Mouse (Mus musculus) left cerebral cortex, adult 2 months (tissue): Measurements from ENCODE around the gene Nmt2. TPM values are rescaled to one million over a fixed set of nuclear protein-coding genes. Genes with fewer than 3 reads are reported as not detected.

Experiments used
- DNase-seq, 2 experiments: peaks; one replicate each; pipeline ENCODE4 v3.0.0; 2021 to 2022; ENCODE audit warnings: low spot score in 2 of 2, mixed read lengths in 1 of 2; ENCODE audit errors: extremely low spot score in 1 of 2
- H3K27ac ChIP-seq: fragments of 200-600 bp; 2 replicates; pipeline ENCODE4 v1.8.1; 2022
- H3K4me3 ChIP-seq: fragments of 200-600 bp; 2 replicates; pipeline ENCODE4 v1.8.1; 2022
- CTCF ChIP-seq: fragments of 200-600 bp; IDR thresholded peaks from 2 replicates; pipeline ENCODE4 v1.8.1; 2022; ENCODE audit warnings: antibody characterized with exemption, mild to moderate bottlenecking, moderate library complexity
- intact Hi-C: fragments of 180-260 bp; cut with DNase I; formaldehyde crosslinking; loops from one replicate; pipeline ENCODE4 v1.15.1; 2025
- total RNA-seq, 2 experiments: library from RNA; stranded (reverse); gene quantifications; 2 replicates each; pipeline ENCODE4 v1.2.3; 2021

Nmt2 gene
- total RNA-seq, 2 experiments from 2014 or later: 94.3 to 99.9 TPM

DNA sequence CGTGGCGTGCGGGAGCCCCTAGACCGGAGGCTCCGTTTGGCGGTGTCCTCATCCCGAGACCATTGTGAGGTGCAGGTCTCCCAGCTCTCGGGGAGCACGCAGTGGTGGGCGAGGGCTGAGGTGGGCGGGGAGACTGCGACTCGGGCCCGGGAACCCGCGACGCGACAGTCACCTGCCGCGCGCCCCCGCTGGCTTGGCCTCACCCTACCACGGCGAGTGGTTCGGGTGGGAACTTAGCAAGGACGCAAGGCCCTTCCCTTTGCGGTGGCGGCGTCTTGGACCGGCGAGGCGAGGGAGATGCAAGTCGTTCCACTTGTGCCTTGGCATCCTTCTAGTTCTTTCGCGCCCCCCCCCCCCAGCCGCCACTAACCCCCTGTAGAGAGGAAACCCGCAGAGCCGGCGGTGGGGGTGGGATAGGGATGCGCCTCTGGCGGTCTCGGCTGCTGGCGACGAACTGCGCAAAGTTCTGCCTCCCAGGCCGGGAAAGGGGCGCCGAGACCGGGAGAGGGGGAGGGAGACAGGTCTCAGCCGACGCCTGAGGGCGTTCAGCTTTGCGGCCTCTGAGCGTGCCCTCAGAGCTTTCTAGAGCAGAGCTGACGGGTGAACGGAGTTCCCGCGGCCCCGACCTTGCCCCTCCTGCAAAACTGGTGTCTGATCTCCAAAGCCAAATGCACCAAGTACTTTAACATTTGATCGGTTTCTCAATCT lies 615 bp downstream of the Nmt2 start:
- intact Hi-C loops: loop anchor here (1.0 to 5.0 kb wide), 4 partner anchors 48 to 166 kb away; partner anchors contain the start of gene Rpp38
- DNase-seq: peak; percentile 70

GRCm38 (mm10) chr2:3285181-3285530 lies 1.1 kb downstream of the Nmt2 start:
- intact Hi-C loops: no loop called here
- DNase-seq: no peak
- peak overlapping the region; percentile 94 for H3K4me3 ChIP-seq
- no peak for TF ChIP-seq CTCF
- H3K27ac ChIP-seq: peak overlapping the region; percentile 91

More for the DNA sequence above, 615 bp downstream of the Nmt2 start:
- Histone ChIP-seq H3K4me3 (peak overlapping the region; percentile 94), H3K27ac (peak overlapping the region; percentile 91)
- TF ChIP-seq CTCF: no peak; the same call in 1 of the 2 replicates

- no peak for TF ChIP-seq CTCF
Observed at GRCm38 (mm10) chr2:3285709-3286108, 1.7 kb downstream of the Nmt2 start.

GRCm38 (mm10) chr2:3286243-3286642 lies 2.2 kb downstream of the Nmt2 start:
- H3K4me3 ChIP-seq: no peak overlapping the region
- no peak overlapping the region for H3K27ac ChIP-seq
- no peak for TF ChIP-seq CTCF
- intact Hi-C loops: no loop called here
- no peak for DNase-seq

More at GRCm38 (mm10) chr2:3285709-3286108, 1.7 kb downstream of the Nmt2 start:
- Histone ChIP-seq H3K4me3 (peak overlapping the region; percentile 94), H3K27ac (no peak overlapping the region; the same call in 1 of the 2 replicates)
- DNase-seq: no peak
- intact Hi-C loops: no loop called here

GRCm38 (mm10) chr2:3289581-3289980 lies 5.6 kb downstream of the Nmt2 start:
- intact Hi-C loops: no loop called here
- no peak overlapping the region for H3K27ac ChIP-seq
- no peak for DNase-seq
- TF ChIP-seq CTCF: no peak
- no peak overlapping the region for H3K4me3 ChIP-seq

DNA sequence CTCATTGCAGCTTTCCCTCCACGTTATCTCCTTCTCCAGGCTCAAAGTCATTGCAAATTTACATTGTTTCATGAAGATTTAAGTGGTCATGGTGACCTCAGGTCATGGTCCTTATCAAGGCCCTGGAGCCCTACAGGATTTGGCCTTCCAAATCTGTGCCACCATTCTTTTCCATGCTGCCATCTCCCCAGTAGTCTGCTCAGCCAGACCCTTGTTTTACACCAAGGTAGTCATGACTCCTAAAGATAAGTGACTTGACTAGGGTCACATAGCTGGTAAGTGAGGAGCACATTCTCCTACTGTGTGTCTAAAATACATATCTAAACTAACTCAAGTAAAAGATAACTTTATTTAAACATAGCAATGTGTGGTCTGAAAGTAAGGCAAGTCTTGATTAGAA lies 8.2 kb downstream of the Nmt2 start:
- Histone ChIP-seq H3K4me3 (no peak overlapping the region), H3K27ac (no peak overlapping the region)
- intact Hi-C loops: no loop called here
- no peak for TF ChIP-seq CTCF
- no peak for DNase-seq

GRCm38 (mm10) chr2:3295826-3296225 lies 11.8 kb downstream of the Nmt2 start:
- no peak for DNase-seq
- no peak overlapping the region for H3K4me3 ChIP-seq
- H3K27ac ChIP-seq: no peak overlapping the region
- intact Hi-C loops: no loop called here
- TF ChIP-seq CTCF: no peak

GRCm38 (mm10) chr2:3305426-3306025 lies 21.5 kb downstream of the Nmt2 start:
- DNase-seq: peak in 1 of 2 experiments; percentile 29
- intact Hi-C loops: no loop called here
- H3K4me3 ChIP-seq: no peak overlapping the region
- no peak overlapping the region for H3K27ac ChIP-seq
- TF ChIP-seq CTCF: no peak

DNA sequence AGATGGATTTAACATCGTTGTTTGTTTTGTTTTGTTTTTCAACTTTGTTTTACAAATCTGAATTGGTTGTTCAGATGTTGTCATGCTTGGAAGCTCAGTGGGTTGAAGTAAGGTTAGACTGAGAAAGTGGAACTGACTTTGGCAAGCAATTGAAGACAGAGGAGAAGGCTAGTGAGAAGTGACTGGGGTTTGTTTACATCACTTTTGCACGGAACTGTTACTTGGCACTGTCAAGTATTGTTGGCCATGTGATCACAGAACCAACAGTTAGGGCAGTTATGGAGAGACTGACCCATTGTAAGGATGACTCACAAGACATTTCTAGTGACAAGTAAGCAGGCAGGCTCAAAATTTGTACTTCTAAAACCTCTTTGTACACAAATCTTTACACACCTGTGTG lies 39.1 kb downstream of the Nmt2 start:
- no peak overlapping the region for H3K27ac ChIP-seq
- no peak overlapping the region for H3K4me3 ChIP-seq
- TF ChIP-seq CTCF: no peak
- DNase-seq: no peak
- intact Hi-C loops: no loop called here

GRCm38 (mm10) chr2:3324381-3325130 lies 40.5 kb downstream of the Nmt2 start:
- Histone ChIP-seq H3K27ac (no peak overlapping the region), H3K4me3 (no peak overlapping the region)
- intact Hi-C loops: loop anchor here (5.0 kb wide), 1 partner anchor 207 kb away; no protein-coding TSS in a partner anchor
- DNase-seq: no peak
- TF ChIP-seq CTCF: no peak

- Histone ChIP-seq H3K4me3 (no peak overlapping the region), H3K27ac (no peak overlapping the region)
- no peak for DNase-seq
- TF ChIP-seq CTCF: no peak
- intact Hi-C loops: loop anchor here (5.0 kb wide), 1 partner anchor 209 kb away; no protein-coding TSS in a partner anchor
Observed at GRCm38 (mm10) chr2:3326547-3326946, 42.5 kb downstream of the Nmt2 start.

- H3K4me3 ChIP-seq: no peak overlapping the region
- intact Hi-C loops: loop anchor here (5.0 kb wide), 1 partner anchor 210 kb away; no protein-coding TSS in a partner anchor
- DNase-seq: no peak
- TF ChIP-seq CTCF: peak; percentile 64
- H3K27ac ChIP-seq: no peak overlapping the region
Observed at GRCm38 (mm10) chr2:3327351-3327750, 43.3 kb downstream of the Nmt2 start.
